Mouse (Mus musculus) heart, embryonic 14.5 days (tissue): Measurements from ENCODE around the gene 9130213A22Rik. TPM values are rescaled to one million over a fixed set of nuclear protein-coding genes. Genes with fewer than 3 reads are reported as not detected.
A peak's percentile ranks its signal among the peaks of the same experiment; 100 is the strongest.

ENCODE experiments used
- ATAC-seq: fragments of 200-750 bp; cut with Nextera tagmentation; 2 replicates; pipeline ENCODE4 v1.8.0; 2017; ENCODE audit warnings: low read depth, moderate TSS enrichment; ENCODE audit not compliant: insufficient number of reproducible peaks, insufficient read depth, low FRiP score
- H3K27ac ChIP-seq, 2 experiments: fragments of 200-500 bp in 1 of 2; fragments of 300-500 bp in 1 of 2; sonication (generic) in 1 of 2; replicated peaks in 1 of 2; 2 replicates each; pipeline ENCODE4 v1.5.1; 2012 to 2014; ENCODE audit warnings: low read depth in 2 of 2, low read length in 2 of 2, control low read depth in 1 of 2, mild to moderate bottlenecking in 1 of 2, mixed read lengths in 1 of 2; ENCODE audit not compliant: control insufficient read depth in 1 of 2, insufficient read depth in 1 of 2
- H3K27me3 ChIP-seq: fragments of 300-500 bp; sonication (generic); 2 replicates; pipeline ENCODE4 v1.6.1; 2014; ENCODE audit warnings: mild to moderate bottlenecking, low read length, control low read depth; ENCODE audit not compliant: control insufficient read depth, insufficient read depth
- H3K36me3 ChIP-seq: fragments of 300-500 bp; sonication (generic); 2 replicates; pipeline ENCODE4 v1.6.1; 2014; ENCODE audit warnings: mild to moderate bottlenecking, control low read depth, low read length, mixed read lengths; ENCODE audit not compliant: control insufficient read depth, insufficient read depth
- H3K4me1 ChIP-seq, 2 experiments: fragments of 200-500 bp in 1 of 2; fragments of 300-500 bp in 1 of 2; sonication (generic) in 1 of 2; 2 replicates each; pipeline ENCODE4 v1.6.1; 2012 to 2014; ENCODE audit warnings: low read length in 2 of 2, control low read depth in 1 of 2, mixed read lengths in 1 of 2; ENCODE audit not compliant: control insufficient read depth in 2 of 2, insufficient read depth in 2 of 2
- H3K4me2 ChIP-seq: fragments of 300-500 bp; sonication (generic); 2 replicates; pipeline ENCODE4 v1.6.1; 2014; ENCODE audit warnings: mild to moderate bottlenecking, low read length
- H3K4me3 ChIP-seq, 2 experiments: fragments of 200-500 bp in 1 of 2; fragments of 300-500 bp in 1 of 2; sonication (generic) in 1 of 2; 2 replicates each; pipeline ENCODE4 v1.5.1; 2012 to 2014; ENCODE audit warnings: low read length in 2 of 2, mild to moderate bottlenecking in 2 of 2, control low read depth in 1 of 2, low read depth in 1 of 2, moderate library complexity in 1 of 2; ENCODE audit not compliant: control insufficient read depth in 1 of 2, insufficient read depth in 1 of 2
- H3K9ac ChIP-seq: fragments of 300-500 bp; sonication (generic); 2 replicates; pipeline ENCODE4 v1.6.1; 2014; ENCODE audit warnings: mild to moderate bottlenecking, low read length
- H3K9me3 ChIP-seq: fragments of 300-500 bp; sonication (generic); 2 replicates; pipeline ENCODE4 v1.6.1; 2016; ENCODE audit warnings: low read length, control low read depth; ENCODE audit not compliant: control insufficient read depth
- WGBS: fragments of 180-500 bp; shearing (Covaris S2); extraction: QIAGEN DNeasy Blood & Tissue Kit; methylation state at CpG from one replicate; pipeline ENCODE4 v1.1.7; 2014; 5-methylcytosine and 5-hydroxymethylcytosine counted together
- polyA plus RNA-seq: library from polyadenylated mRNA; unstranded; fragments of >200 nt; fragmentation: Nextera tagmentation; extraction: Ambion mirVana; gene quantifications from 2 replicates; pipeline ENCODE4 v1.2.1, GENCODE M21; 2014

Gene 9130213A22Rik
- polyA plus RNA-seq, 1 experiment from 2014 or later, result 0.28 TPM

GRCm38 (mm10) chr11:69123693-69124497, 1.5 kb upstream of the 9130213A22Rik start:
- no peaks in the 10 kb centered on the region for H3K9me3 ChIP-seq
- H3K4me3 ChIP-seq, result peak overlapping the region; percentile 70 to 73
- peak overlapping the region; percentile 82 for H3K27ac ChIP-seq
- H3K9ac ChIP-seq, result peak overlapping the region; percentile 77
- H3K36me3 ChIP-seq, result no peaks in the 10 kb centered on the region
- no peaks in the 10 kb centered on the region for H3K27me3 ChIP-seq
- H3K4me1 ChIP-seq, result peaks cover 12 to 33% of the 10 kb centered on the region in 2 experiments
- WGBS, result under 1% methylated on average over 31 of the region's 31 CpGs
- peak; percentile 24; the same call in 1 of the 2 replicates for ATAC-seq
- H3K4me2 ChIP-seq, result peak overlapping the region; percentile 84

DNA sequence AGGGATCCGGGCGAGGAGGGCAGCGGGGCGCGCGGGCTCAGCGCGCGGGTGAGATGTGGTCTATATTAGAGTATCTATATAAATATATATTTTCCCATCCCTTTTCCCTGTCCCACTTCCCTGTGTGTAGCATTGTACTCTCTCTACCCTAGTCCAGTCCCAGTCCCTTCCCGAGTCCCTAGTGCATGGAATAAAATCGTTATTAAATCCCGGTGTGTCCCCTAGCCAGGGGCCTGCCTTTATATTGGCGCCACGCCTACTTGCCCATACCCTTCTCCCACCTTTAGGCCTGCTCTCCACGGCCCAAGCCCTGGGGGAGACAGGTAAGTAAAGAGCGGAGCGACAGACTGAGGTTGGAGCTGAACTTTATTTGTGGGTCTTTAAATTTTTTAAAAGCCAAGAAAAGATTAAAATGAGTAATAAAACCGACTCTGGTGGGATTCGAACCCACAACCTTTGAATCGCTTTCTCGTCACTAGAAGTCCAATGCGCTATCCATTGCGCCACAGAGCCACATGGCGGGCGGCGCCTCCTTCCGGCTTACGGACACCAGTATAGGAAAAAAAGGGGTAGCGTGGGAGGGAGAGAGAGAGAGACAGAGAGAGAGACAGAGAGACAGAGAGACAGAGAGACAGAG, 785 bp upstream of the 9130213A22Rik start:
- Histone ChIP-seq H3K36me3 (no peaks in the 10 kb centered on the region), H3K27me3 (no peaks in the 10 kb centered on the region), H3K4me3 (peak overlapping the region; percentile 70 to 73), H3K9ac (peak overlapping the region; percentile 77), H3K4me1 (peaks cover 13 to 35% of the 10 kb centered on the region in 2 experiments), H3K9me3 (no peaks in the 10 kb centered on the region), H3K4me2 (peak overlapping the region; percentile 84), H3K27ac (peak overlapping the region; percentile 82)
- peak; percentile 4 for ATAC-seq
- under 1% methylated on average over 29 of the region's 29 CpGs for WGBS

DNA sequence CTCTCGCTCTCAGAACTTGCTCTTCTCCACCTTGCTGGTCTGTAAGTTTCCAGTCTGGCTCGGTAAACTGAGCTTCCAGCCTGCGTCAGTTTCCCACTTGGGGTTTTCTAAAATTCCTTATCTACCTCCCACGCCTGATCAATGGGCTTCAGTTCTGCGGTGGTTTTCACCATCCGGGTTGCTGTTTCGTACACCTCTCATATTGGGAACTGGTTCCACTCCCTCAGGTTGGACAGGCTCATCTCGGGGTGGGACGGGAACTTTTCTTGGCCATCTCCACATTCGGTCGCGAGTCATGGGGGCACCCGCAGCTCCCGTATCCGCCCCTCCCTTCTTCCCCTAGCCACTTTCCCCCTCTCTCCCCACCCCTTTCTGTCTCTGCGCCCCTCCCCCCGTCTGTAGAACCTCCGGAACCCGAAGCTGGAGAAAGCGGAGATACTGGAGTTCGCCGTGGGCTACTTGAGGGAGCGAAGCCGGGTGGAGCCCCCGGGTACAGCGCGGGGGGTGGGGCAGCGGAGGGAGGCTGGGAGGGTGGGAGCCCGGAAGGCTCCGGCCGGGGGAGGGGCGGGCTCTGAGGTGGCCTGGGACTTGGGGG, 551 bp downstream of the 9130213A22Rik start:
- Histone ChIP-seq H3K4me1 (peaks cover 10 to 35% of the 10 kb centered on the region in 2 experiments), H3K36me3 (no peaks in the 10 kb centered on the region), H3K4me2 (peak overlapping the region; percentile 84), H3K9ac (peak overlapping the region; percentile 77), H3K4me3 (peak overlapping the region; percentile 70 to 73), H3K27ac (peak overlapping the region; percentile 80 to 89; a peak in 3 of 4 replicates), H3K27me3 (no peaks in the 10 kb centered on the region), H3K9me3 (no peaks in the 10 kb centered on the region)
- ATAC-seq, result no peak
- under 1% methylated on average over 32 of the region's 32 CpGs for WGBS

DNA sequence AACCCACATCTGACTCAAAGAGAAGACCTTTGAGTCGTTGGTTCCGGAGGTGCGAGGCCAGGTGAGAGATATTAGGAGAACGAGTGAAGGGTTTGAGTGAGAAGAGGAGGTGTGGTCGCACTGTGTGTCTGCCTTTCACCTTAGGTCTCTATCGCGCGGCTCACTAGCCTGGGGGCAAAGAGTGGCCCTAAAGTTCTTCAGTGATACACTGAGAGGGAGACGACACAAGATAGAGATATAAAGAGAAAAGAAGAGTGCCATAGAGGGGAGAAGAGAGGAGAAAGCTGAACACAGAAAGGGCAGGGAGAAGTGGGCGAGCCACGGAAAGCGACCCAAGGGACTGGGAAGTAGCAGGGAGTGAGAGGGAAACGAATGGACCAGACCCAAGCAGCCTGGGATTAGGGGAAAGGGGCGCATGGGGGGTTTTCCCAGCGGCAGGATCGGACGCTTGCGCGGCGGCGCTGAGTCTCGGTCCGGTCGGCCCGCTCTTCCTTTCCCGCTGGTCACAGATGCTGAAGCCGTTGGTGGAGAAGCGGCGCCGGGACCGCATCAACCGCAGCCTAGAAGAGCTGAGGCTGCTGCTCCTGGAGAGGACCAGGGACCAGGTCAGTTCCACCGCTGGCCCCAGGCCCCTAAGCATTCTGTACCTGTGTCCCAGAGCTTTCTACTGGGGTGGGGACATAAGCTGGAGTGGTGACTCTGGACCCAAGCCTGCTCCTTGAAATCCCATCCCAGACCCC, 1.2 kb downstream of the 9130213A22Rik start:
- WGBS, result 1% methylated on average over 33 of the region's 33 CpGs
- Histone ChIP-seq H3K4me3 (peak overlapping the region; percentile 70 to 73), H3K9ac (peak overlapping the region; percentile 77), H3K4me1 (peaks cover 10 to 34% of the 10 kb centered on the region in 2 experiments), H3K27ac (peak overlapping the region in 1 of 2 experiments; percentile 80; a peak in 2 of 4 replicates), H3K27me3 (no peaks in the 10 kb centered on the region), H3K36me3 (no peaks in the 10 kb centered on the region), H3K9me3 (no peaks in the 10 kb centered on the region), H3K4me2 (peak overlapping the region; percentile 84)
- no peak for ATAC-seq

GRCm38 (mm10) chr11:69120221-69121000, 2.0 kb downstream of the 9130213A22Rik start, which contains the start of gene Hes7:
Gene Hes7 (plus strand): TSS chr11:69120404.
- H3K27me3 ChIP-seq, result no peaks in the 10 kb centered on the region
- H3K9ac ChIP-seq, result peak within 1 kb of the TSS; percentile 84
- no peaks in the 10 kb centered on the region for H3K9me3 ChIP-seq
- ATAC-seq, result no peak
- WGBS, result 3% methylated on average over 27 of the region's 27 CpGs
- peak within 1 kb of the TSS in 1 of 2 experiments; percentile 80; a peak in 1 of 4 replicates for H3K27ac ChIP-seq
- peak within 1 kb of the TSS; percentile 84 for H3K4me2 ChIP-seq
- H3K36me3 ChIP-seq, result no peaks in the 10 kb centered on the region
- H3K4me3 ChIP-seq, result peak within 1 kb of the TSS; percentile 70 to 73
- peaks cover 10 to 28% of the 10 kb centered on the region in 2 experiments for H3K4me1 ChIP-seq

DNA sequence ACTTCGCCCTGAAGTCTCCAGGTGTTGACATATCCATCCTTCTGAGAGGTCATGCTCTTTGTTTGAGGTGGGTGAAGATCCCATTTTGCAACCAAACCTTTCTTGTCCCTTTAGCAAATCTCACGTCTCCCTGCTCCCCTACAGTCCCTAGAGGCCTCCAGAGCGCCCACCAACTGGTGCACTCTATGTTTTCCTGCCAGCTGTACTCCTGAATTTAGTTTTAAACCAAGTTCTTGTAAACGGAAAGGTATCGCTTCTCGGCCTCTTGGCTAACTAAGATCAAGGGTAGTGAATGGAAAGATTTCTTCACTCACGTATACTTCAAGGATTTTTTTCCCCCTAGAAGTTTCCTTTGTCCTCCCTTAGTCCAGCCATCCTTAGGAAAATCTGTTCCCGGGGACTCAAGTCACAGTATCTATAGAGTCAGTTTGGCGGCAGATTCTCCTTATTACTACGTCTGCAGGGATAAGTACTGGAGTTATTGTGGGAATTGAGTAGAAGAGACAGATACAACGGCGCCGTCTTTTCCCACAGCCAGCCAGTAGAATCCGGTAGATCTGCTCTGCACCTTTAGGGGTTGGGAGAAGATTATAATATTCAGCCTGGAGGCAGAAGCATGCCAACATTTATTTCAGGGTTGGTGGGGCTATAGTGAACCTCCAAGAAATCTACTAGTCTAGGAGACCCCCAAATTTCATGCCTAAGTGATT, 2.8 kb downstream of the 9130213A22Rik start:
- Histone ChIP-seq H3K4me1 (peaks cover 10 to 28% of the 10 kb centered on the region in 2 experiments), H3K4me2 (peak overlapping the region; percentile 84), H3K27me3 (no peaks in the 10 kb centered on the region), H3K36me3 (no peaks in the 10 kb centered on the region), H3K4me3 (peak overlapping the region in 1 of 2 experiments; percentile 73; a peak in 2 of 4 replicates), H3K27ac (no peak overlapping the region), H3K9ac (peak overlapping the region; percentile 84), H3K9me3 (no peaks in the 10 kb centered on the region)
- no peak for ATAC-seq
- WGBS, result 42% methylated on average over 14 of the region's 14 CpGs
